Mouse (Mus musculus): Measurements from ENCODE around the gene Elovl7. TPM values are rescaled to one million over a fixed set of nuclear protein-coding genes. Genes with fewer than 3 reads are reported as not detected.
A peak's percentile ranks its signal among the peaks of the same experiment; 100 is the strongest.

Elovl7 gene
- total and polyA plus RNA-seq, 2 experiments from 2014 or later = 1.9 to 2.4 TPM

GRCm38 (mm10) chr13:108329693-108330092 lies 115.5 kb downstream of the Elovl7 start:
- WGBS = 66% methylated on average over 3 of the region's 3 CpGs
- Histone ChIP-seq H3K4me3 (ENCODE audit: low read depth, low read length) (no peak overlapping the region), H3K27ac (ENCODE audit: low read depth, low read length) (no peak overlapping the region), H3K4me2 (ENCODE audit: low read depth, low read length, poor library complexity, severe bottlenecking) (no peak overlapping the region), H3K27me3 (ENCODE audit: insufficient read depth, low read length) (no peaks in the 10 kb centered on the region), H3K36me3 (ENCODE audit: insufficient read depth, low read length) (no peaks in the 10 kb centered on the region), H3K9ac (replicated peaks; ENCODE audit: low read length, poor library complexity, severe bottlenecking) (no peak overlapping the region), H3K4me1 (ENCODE audit: insufficient read depth, low read length) (no peaks in the 10 kb centered on the region), H3K9me3 (ENCODE audit: low read length) (no peaks in the 10 kb centered on the region)
- DNase-seq (ENCODE audit: low spot score) = peak; percentile 30
- ATAC-seq (ENCODE audit: low FRiP score) = no peak
- peak; percentile 84 for TF ChIP-seq CTCF (IDR thresholded peaks at IDR 0.05)

Other genes starting within 250 kb of the Elovl7 start
- gene Smim15, start 170.0 kb upstream of the Elovl7 start, total RNA-seq (2014; rRNA removed) = 24.0 and 28.8 TPM in 2 replicates
- 29.5 and 30.5 TPM in 2 replicates for gene Smim15, start 170.0 kb upstream of the Elovl7 start, polyA plus RNA-seq (2015; fragmentation: Nextera tagmentation; extraction: Ambion mirVana)
- 7.1 and 14.8 TPM in 2 replicates for gene Ndufaf2, start 55.8 kb upstream of the Elovl7 start, total RNA-seq (2014; rRNA removed)
- gene Ndufaf2, start 55.8 kb upstream of the Elovl7 start, polyA plus RNA-seq (2015; fragmentation: Nextera tagmentation; extraction: Ambion mirVana) = 72.0 and 74.4 TPM in 2 replicates
- 33.8 and 36.6 TPM in 2 replicates for gene Ercc8, start 55.7 kb upstream of the Elovl7 start, total RNA-seq (2014; rRNA removed)
- gene Ercc8, start 55.7 kb upstream of the Elovl7 start, polyA plus RNA-seq (2015; fragmentation: Nextera tagmentation; extraction: Ambion mirVana) = 33.2 and 33.5 TPM in 2 replicates
- 1.0 and 3.9 TPM in 2 replicates for gene Depdc1b, start 101.9 kb downstream of the Elovl7 start, total RNA-seq (2014; rRNA removed)
- 0.44 and 0.64 TPM in 2 replicates for gene Depdc1b, start 101.9 kb downstream of the Elovl7 start, polyA plus RNA-seq (2015; fragmentation: Nextera tagmentation; extraction: Ambion mirVana)
- gene Pde4d, start 235.5 kb downstream of the Elovl7 start, total RNA-seq (2014; rRNA removed) = 103 and 105 TPM in 2 replicates
- gene Pde4d, start 235.5 kb downstream of the Elovl7 start, polyA plus RNA-seq (2015; fragmentation: Nextera tagmentation; extraction: Ambion mirVana) = 16.0 and 19.0 TPM in 2 replicates

All from midbrain, postnatal 0 days (tissue).